Mouse (Mus musculus): Measurements from ENCODE around the gene A4galt. TPM values are rescaled to one million over a fixed set of nuclear protein-coding genes. Genes with fewer than 3 reads are reported as not detected.

Gene A4galt
- total RNA-seq (2012; rRNA removed): 22.7 and 30.9 TPM in 2 replicates

- in situ Hi-C loops (cut with MboI; ENCODE audit: low sequenced_read_pairs in 2 of 2, unreplicated experiment in 2 of 2): no loop called here
- H3K4me3 ChIP-seq (ENCODE audit: insufficient read depth in 1 of 2, low read depth in 1 of 2, low read length in 2 of 2, poor library complexity in 1 of 2, severe bottlenecking in 1 of 2): peak within 1 kb of the TSS; percentile 74 to 88
- DNase-seq (ENCODE audit: low read depth, low spot score): peak; percentile 71
- H3K27ac ChIP-seq (ENCODE audit: insufficient read depth, low read depth, low read length, poor library complexity, severe bottlenecking): peak within 1 kb of the TSS; percentile 48; the same call in 1 of the 2 replicates
- H3K9me3 ChIP-seq (ENCODE audit: control insufficient read depth, insufficient read depth, low read depth, low read length): no peaks in the 10 kb centered on the region
- peaks cover 2 to 12% of the 10 kb centered on the region in 2 experiments; a peak in 2 of 4 replicates for H3K4me1 ChIP-seq (ENCODE audit: control insufficient read depth in 2 of 2, insufficient read depth in 2 of 2, low read length in 2 of 2, poor library complexity in 1 of 2)
- H3K36me3 ChIP-seq (ENCODE audit: control insufficient read depth, insufficient read depth, low read length, poor library complexity, severe bottlenecking): no peaks in the 10 kb centered on the region
- no peak for TF ChIP-seq CHD2 (IDR thresholded peaks at IDR 0.05; ENCODE audit: low read depth, low read length)
- TF ChIP-seq MAFK (IDR thresholded peaks at IDR 0.05; ENCODE audit: insufficient read depth, low read depth, low read length): peak; percentile 73
- TF ChIP-seq ZNF384 (IDR thresholded peaks at IDR 0.05; ENCODE audit: low read depth, low read length): no peak
- no peak for TF ChIP-seq ZC3H11A (IDR thresholded peaks at IDR 0.05; ENCODE audit: borderline replicate concordance, low read depth, low read length)
- H3K9ac ChIP-seq (ENCODE audit: insufficient read depth, low read depth, low read length, poor library complexity, severe bottlenecking): peak within 1 kb of the TSS; percentile 83
These were observed at the start of gene A4galt for GRCm38 (mm10) chr15:83251176-83252004. A4galt (minus strand) TSS chr15:83251774.

- DNase-seq (ENCODE audit: low read depth, low spot score): no peak
- H3K36me3 ChIP-seq (ENCODE audit: control insufficient read depth, insufficient read depth, low read length, poor library complexity, severe bottlenecking): no peaks in the 10 kb centered on the region
- peaks cover 1 to 13% of the 10 kb centered on the region in 2 experiments; a peak in 3 of 4 replicates for H3K4me1 ChIP-seq (ENCODE audit: control insufficient read depth in 2 of 2, insufficient read depth in 2 of 2, low read length in 2 of 2, poor library complexity in 1 of 2)
- no peaks in the 10 kb centered on the region for H3K9me3 ChIP-seq (ENCODE audit: control insufficient read depth, insufficient read depth, low read depth, low read length)
- no peak overlapping the region for H3K9ac ChIP-seq (ENCODE audit: insufficient read depth, low read depth, low read length, poor library complexity, severe bottlenecking)
- no peak overlapping the region for H3K4me3 ChIP-seq (ENCODE audit: insufficient read depth in 1 of 2, low read depth in 1 of 2, low read length in 2 of 2, poor library complexity in 1 of 2, severe bottlenecking in 1 of 2)
- in situ Hi-C loops (cut with MboI; ENCODE audit: low sequenced_read_pairs in 2 of 2, unreplicated experiment in 2 of 2): no loop called here
- no peak for TF ChIP-seq MAFK (IDR thresholded peaks at IDR 0.05; ENCODE audit: insufficient read depth, low read depth, low read length)
- TF ChIP-seq ZNF384 (IDR thresholded peaks at IDR 0.05; ENCODE audit: low read depth, low read length): no peak
- no peak for TF ChIP-seq HCFC1 (IDR thresholded peaks at IDR 0.05; ENCODE audit: borderline replicate concordance, insufficient read depth, low read length)
- no peak for TF ChIP-seq ZC3H11A (IDR thresholded peaks at IDR 0.05; ENCODE audit: borderline replicate concordance, low read depth, low read length)
- TF ChIP-seq CHD2 (IDR thresholded peaks at IDR 0.05; ENCODE audit: low read depth, low read length): no peak
- H3K27ac ChIP-seq (ENCODE audit: insufficient read depth, low read depth, low read length, poor library complexity, severe bottlenecking): no peak overlapping the region
These were observed 48.5 kb upstream of the A4galt start for GRCm38 (mm10) chr15:83299916-83300582.

DNA sequence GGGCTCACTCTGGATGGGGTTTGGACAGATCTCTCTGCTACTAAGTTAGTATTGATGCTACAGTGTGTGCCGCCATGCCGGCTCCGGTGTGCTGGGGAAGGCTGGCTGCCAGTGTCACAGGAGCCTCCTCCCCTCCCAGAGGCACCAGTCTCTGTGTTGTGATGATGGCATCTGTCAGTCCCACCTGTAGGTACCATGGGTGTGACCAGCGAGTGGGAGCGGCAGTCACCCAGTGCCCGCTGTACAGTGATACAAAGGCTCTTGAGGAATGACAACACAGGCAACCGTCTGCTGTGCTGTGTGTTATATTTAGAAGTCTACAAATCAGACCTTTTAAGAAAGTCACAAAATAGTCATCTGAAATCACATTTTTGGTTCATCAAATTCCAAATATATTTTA lies 47.9 kb upstream of the A4galt start:
- in situ Hi-C loops (cut with MboI; ENCODE audit: low sequenced_read_pairs in 2 of 2, unreplicated experiment in 2 of 2): no loop called here

DNA sequence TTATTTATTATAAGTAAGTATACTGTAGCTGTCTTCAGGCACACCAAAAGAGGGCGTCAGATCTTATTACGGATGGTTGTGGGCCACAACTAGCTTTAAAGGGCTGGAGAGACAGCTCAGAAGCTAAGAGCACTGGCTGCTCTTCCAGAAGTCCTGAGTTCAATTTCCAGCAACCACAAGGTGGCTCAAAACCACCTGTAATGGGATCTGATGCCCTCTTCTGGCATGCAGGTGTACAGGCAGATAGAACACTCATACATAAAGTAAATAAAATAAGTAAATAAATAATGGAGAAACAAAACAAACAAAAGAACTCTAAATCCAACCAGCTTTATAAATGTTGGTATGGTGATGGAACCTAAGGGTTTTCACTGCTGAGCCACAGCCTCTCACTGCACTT lies 47.2 kb upstream of the A4galt start:
- H3K4me1 ChIP-seq (ENCODE audit: control insufficient read depth in 2 of 2, insufficient read depth in 2 of 2, low read length in 2 of 2, poor library complexity in 1 of 2): peaks cover 0 to 10% of the 10 kb centered on the region in 2 experiments; a peak in 2 of 4 replicates
- TF ChIP-seq MAFK (IDR thresholded peaks at IDR 0.05; ENCODE audit: insufficient read depth, low read depth, low read length) (no peak), ZNF384 (IDR thresholded peaks at IDR 0.05; ENCODE audit: low read depth, low read length) (no peak), HCFC1 (IDR thresholded peaks at IDR 0.05; ENCODE audit: borderline replicate concordance, insufficient read depth, low read length) (no peak), CHD2 (IDR thresholded peaks at IDR 0.05; ENCODE audit: low read depth, low read length) (no peak), ZC3H11A (IDR thresholded peaks at IDR 0.05; ENCODE audit: borderline replicate concordance, low read depth, low read length) (no peak)

More for the DNA sequence above, 47.9 kb upstream of the A4galt start:
- TF ChIP-seq CHD2 (IDR thresholded peaks at IDR 0.05; ENCODE audit: low read depth, low read length) (no peak), MAFK (IDR thresholded peaks at IDR 0.05; ENCODE audit: insufficient read depth, low read depth, low read length) (no peak), ZNF384 (IDR thresholded peaks at IDR 0.05; ENCODE audit: low read depth, low read length) (no peak), HCFC1 (IDR thresholded peaks at IDR 0.05; ENCODE audit: borderline replicate concordance, insufficient read depth, low read length) (no peak), ZC3H11A (IDR thresholded peaks at IDR 0.05; ENCODE audit: borderline replicate concordance, low read depth, low read length) (no peak)
- no peak for DNase-seq (ENCODE audit: low read depth, low spot score)
- H3K9ac ChIP-seq (ENCODE audit: insufficient read depth, low read depth, low read length, poor library complexity, severe bottlenecking): no peak overlapping the region
- H3K4me1 ChIP-seq (ENCODE audit: control insufficient read depth in 2 of 2, insufficient read depth in 2 of 2, low read length in 2 of 2, poor library complexity in 1 of 2): peaks cover 0 to 13% of the 10 kb centered on the region in 2 experiments; a peak in 3 of 4 replicates
- no peak overlapping the region for H3K27ac ChIP-seq (ENCODE audit: insufficient read depth, low read depth, low read length, poor library complexity, severe bottlenecking)
- no peaks in the 10 kb centered on the region for H3K36me3 ChIP-seq (ENCODE audit: control insufficient read depth, insufficient read depth, low read length, poor library complexity, severe bottlenecking)
- no peak overlapping the region for H3K4me3 ChIP-seq (ENCODE audit: insufficient read depth in 1 of 2, low read depth in 1 of 2, low read length in 2 of 2, poor library complexity in 1 of 2, severe bottlenecking in 1 of 2)
- no peaks in the 10 kb centered on the region for H3K9me3 ChIP-seq (ENCODE audit: control insufficient read depth, insufficient read depth, low read depth, low read length)

More for the DNA sequence above, 47.2 kb upstream of the A4galt start:
- Histone ChIP-seq H3K9me3 (ENCODE audit: control insufficient read depth, insufficient read depth, low read depth, low read length) (no peaks in the 10 kb centered on the region), H3K27ac (ENCODE audit: insufficient read depth, low read depth, low read length, poor library complexity, severe bottlenecking) (no peak overlapping the region), H3K36me3 (ENCODE audit: control insufficient read depth, insufficient read depth, low read length, poor library complexity, severe bottlenecking) (no peaks in the 10 kb centered on the region), H3K9ac (ENCODE audit: insufficient read depth, low read depth, low read length, poor library complexity, severe bottlenecking) (no peak overlapping the region), H3K4me3 (ENCODE audit: insufficient read depth in 1 of 2, low read depth in 1 of 2, low read length in 2 of 2, poor library complexity in 1 of 2, severe bottlenecking in 1 of 2) (no peak overlapping the region)
- in situ Hi-C loops (cut with MboI; ENCODE audit: low sequenced_read_pairs in 2 of 2, unreplicated experiment in 2 of 2): no loop called here
- DNase-seq (ENCODE audit: low read depth, low spot score): no peak

Data from ES-E14 (cell line).